In genomic region chr3:149184136-149184551, GRCm38 (mm10) we compare ENCODE assay signal across 8 mouse cellular contexts.
DNase-seq lines count a peak whose midpoint lies in the region; ATAC-seq and TF ChIP-seq lines count a peak whose summit lies in the region.

No protein-coding gene starts in this region.

- no peaks in the 10 kb centered on the region for H3K36me3 ChIP-seq in lung, embryonic 14.5 days (ENCODE audit: insufficient read depth)
- no peaks in the 10 kb centered on the region for H3K36me3 ChIP-seq in forebrain, postnatal 0 days (ENCODE audit: insufficient read depth)
- H3K36me3 ChIP-seq in liver, embryonic 14.5 days (replicated peaks; ENCODE audit: control insufficient read depth, insufficient read depth, low read depth), result no peaks in the 10 kb centered on the region
- H3K36me3 ChIP-seq in stomach, embryonic 15.5 days, result no peaks in the 10 kb centered on the region

- H3K4me3 ChIP-seq in lung, embryonic 14.5 days (ENCODE audit: low read depth, low read length), result no peak overlapping the region
- no peak overlapping the region for H3K4me3 ChIP-seq in forebrain, postnatal 0 days (ENCODE audit: low read depth, low read length)
- H3K4me3 ChIP-seq in liver, embryonic 14.5 days (ENCODE audit: insufficient read depth in 1 of 2, low read depth in 2 of 2, low read length in 2 of 2), result no peak overlapping the region
- 0 out of 2 replicates have a peak overlapping the region, but pooled peaks have one; percentile 2 for H3K4me3 ChIP-seq in stomach, embryonic 15.5 days (replicated peaks)

- H3K27ac ChIP-seq in lung, embryonic 14.5 days (ENCODE audit: low read depth), result no peak overlapping the region
- H3K27ac ChIP-seq in forebrain, postnatal 0 days (ENCODE audit: low read depth, low read length), result no peak overlapping the region
- H3K27ac ChIP-seq in liver, embryonic 14.5 days, result no peak overlapping the region
- H3K27ac ChIP-seq in stomach, embryonic 15.5 days, result 0 out of 2 replicates have a peak overlapping the region, but pooled peaks have one; percentile 16

- DNase-seq in lung, embryonic 14.5 days, result peak; percentile 53
- no peak for DNase-seq in lung, adult 18-20 months
- no peak for DNase-seq in forebrain, postnatal 0 days
- no peak for DNase-seq in liver, embryonic 14.5 days (ENCODE audit: low read depth in 3 of 3, low spot score in 3 of 3)
- DNase-seq in cerebellum, adult 8-10 months, result no peak
- no peak for DNase-seq in urinary bladder, adult 18-20 months (ENCODE audit: low spot score in 2 of 2)
- no peak for DNase-seq in urinary bladder, postnatal 25 days (ENCODE audit: low spot score)

- H3K27me3 ChIP-seq in lung, embryonic 14.5 days (ENCODE audit: insufficient read depth, low read length), result no peaks in the 10 kb centered on the region
- H3K27me3 ChIP-seq in forebrain, postnatal 0 days (ENCODE audit: insufficient read depth, low read length), result 0 out of 2 replicates have a peak, but pooled peaks cover 4% of the 10 kb centered on the region
- H3K27me3 ChIP-seq in liver, embryonic 14.5 days (ENCODE audit: control insufficient read depth, insufficient read depth, low read length), result no peaks in the 10 kb centered on the region
- no peaks in the 10 kb centered on the region for H3K27me3 ChIP-seq in stomach, embryonic 15.5 days (replicated peaks)

- no peaks in the 10 kb centered on the region for H3K9me3 ChIP-seq in lung, embryonic 14.5 days (ENCODE audit: low read depth, low read length)
- no peaks in the 10 kb centered on the region for H3K9me3 ChIP-seq in forebrain, postnatal 0 days (ENCODE audit: low read length)
- H3K9me3 ChIP-seq in liver, embryonic 14.5 days (ENCODE audit: control insufficient read depth, low read length), result no peaks in the 10 kb centered on the region
- H3K9me3 ChIP-seq in stomach, embryonic 15.5 days, result no peaks in the 10 kb centered on the region

- no peak for TF ChIP-seq EP300 in liver, embryonic 14.5 days (IDR thresholded peaks at IDR 0.05; ENCODE audit: low read depth)

- ATAC-seq in lung, embryonic 14.5 days (ENCODE audit: insufficient read depth), result no peak
- no peak; the same call in 1 of the 2 replicates for ATAC-seq in forebrain, postnatal 0 days
- ATAC-seq in liver, embryonic 14.5 days (ENCODE audit: insufficient read depth), result peak; percentile 48; the same call in 1 of the 2 replicates
- no peak for ATAC-seq in stomach, embryonic 15.5 days (ENCODE audit: insufficient read depth, low FRiP score, low read depth)

- H3K4me1 ChIP-seq in lung, embryonic 14.5 days (ENCODE audit: insufficient read depth), result peaks cover 12% of the 10 kb centered on the region
- no peaks in the 10 kb centered on the region; the same call in 1 of the 2 replicates for H3K4me1 ChIP-seq in forebrain, postnatal 0 days (ENCODE audit: insufficient read depth)
- H3K4me1 ChIP-seq in liver, embryonic 14.5 days (replicated peaks; ENCODE audit: control insufficient read depth in 2 of 2, insufficient read depth in 2 of 2, low read length in 1 of 2), result peaks cover 0 to 11% of the 10 kb centered on the region in 2 experiments; a peak in 2 of 4 replicates
- peaks cover 13% of the 10 kb centered on the region; the same call in 1 of the 2 replicates for H3K4me1 ChIP-seq in stomach, embryonic 15.5 days

- no peak for TF ChIP-seq CTCF in lung, embryonic 14.5 days (IDR thresholded peaks at IDR 0.05; ENCODE audit: low read depth)
- no peak for TF ChIP-seq CTCF in forebrain, postnatal 0 days (IDR thresholded peaks at IDR 0.05; ENCODE audit: low read depth)
- TF ChIP-seq CTCF in liver, embryonic 14.5 days (IDR thresholded peaks at IDR 0.05; ENCODE audit: low read depth), result no peak

- 10% methylated on average over 12 of the region's 12 CpGs for WGBS in lung, embryonic 14.5 days
- 19% methylated on average over 12 of the region's 12 CpGs for WGBS in forebrain, postnatal 0 days
- 5% methylated on average over 12 of the region's 12 CpGs for WGBS in liver, embryonic 14.5 days (ENCODE audit: insufficient replicate concordance)
- 20% methylated on average over 12 of the region's 12 CpGs for WGBS in stomach, embryonic 15.5 days

- peak overlapping the region; percentile 50 for H3K4me2 ChIP-seq in lung, embryonic 14.5 days
- H3K4me2 ChIP-seq in forebrain, postnatal 0 days (ENCODE audit: low read depth), result peak overlapping the region; percentile 17; the same call in 1 of the 2 replicates
- no peak overlapping the region for H3K4me2 ChIP-seq in liver, embryonic 14.5 days (ENCODE audit: low read depth)
- H3K4me2 ChIP-seq in stomach, embryonic 15.5 days, result peak overlapping the region; percentile 36

- H3K9ac ChIP-seq in lung, embryonic 14.5 days, result no peak overlapping the region
- H3K9ac ChIP-seq in forebrain, postnatal 0 days, result no peak overlapping the region; the same call in 1 of the 2 replicates
- no peak overlapping the region for H3K9ac ChIP-seq in liver, embryonic 14.5 days (replicated peaks)
- H3K9ac ChIP-seq in stomach, embryonic 15.5 days, result no peak overlapping the region
